Mouse (Mus musculus): ENCODE data around the gene Tmem100. TPM values are rescaled to one million over a fixed set of nuclear protein-coding genes. Genes with fewer than 3 reads are reported as not detected.

The Tmem100 gene
- 7.0 and 7.7 TPM in 2 replicates for polyA plus RNA-seq (2016; fragmentation: Nextera tagmentation; extraction: Ambion mirVana)

DNA sequence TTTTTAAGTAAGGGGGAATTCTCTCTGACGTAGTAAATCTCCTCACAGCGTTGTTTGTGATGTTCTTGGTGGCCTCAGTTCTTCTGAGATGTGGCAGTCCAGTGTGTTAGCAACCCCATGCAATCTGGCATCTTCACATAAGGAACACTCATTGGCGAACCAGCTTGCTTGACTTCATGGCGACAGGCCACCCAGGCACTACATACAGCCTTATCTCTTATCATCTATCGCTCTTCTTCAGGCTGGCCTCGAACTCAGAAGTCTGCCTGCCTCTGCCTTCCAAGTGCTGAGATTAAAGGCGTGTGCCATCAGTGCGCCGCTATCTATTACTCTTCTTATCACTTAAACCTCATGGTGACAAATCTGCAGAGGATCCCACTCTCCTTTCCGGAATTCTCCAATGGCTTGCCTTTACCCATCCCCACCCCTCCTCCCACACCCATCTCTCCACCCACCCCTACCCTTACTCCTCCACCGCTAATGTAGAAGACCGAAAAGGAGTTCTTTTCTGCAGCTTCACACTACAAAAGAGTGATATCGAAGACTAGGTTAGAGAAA, at the start of gene Tmem100:
Gene Tmem100, plus strand, starts transcription at position 508 of the 558 bp plus-strand sequence.
- 57% methylated on average over 13 of the region's 13 CpGs for WGBS
- Histone ChIP-seq H3K9me3 (no peaks in the 10 kb centered on the region), H3K4me1 (peaks cover 56% of the 10 kb centered on the region), H3K27me3 (replicated peaks; ENCODE audit: low read depth, poor library complexity, severe bottlenecking) (peaks cover 31% of the 10 kb centered on the region), H3K27ac (replicated peaks) (peak within 1 kb of the TSS; percentile 26), H3K4me3 (peak within 1 kb of the TSS; percentile 54), H3K36me3 (replicated peaks) (no peaks in the 10 kb centered on the region; the same call in 1 of the 2 replicates)
- no peak for DNase-seq (ENCODE audit: low spot score)

DNA sequence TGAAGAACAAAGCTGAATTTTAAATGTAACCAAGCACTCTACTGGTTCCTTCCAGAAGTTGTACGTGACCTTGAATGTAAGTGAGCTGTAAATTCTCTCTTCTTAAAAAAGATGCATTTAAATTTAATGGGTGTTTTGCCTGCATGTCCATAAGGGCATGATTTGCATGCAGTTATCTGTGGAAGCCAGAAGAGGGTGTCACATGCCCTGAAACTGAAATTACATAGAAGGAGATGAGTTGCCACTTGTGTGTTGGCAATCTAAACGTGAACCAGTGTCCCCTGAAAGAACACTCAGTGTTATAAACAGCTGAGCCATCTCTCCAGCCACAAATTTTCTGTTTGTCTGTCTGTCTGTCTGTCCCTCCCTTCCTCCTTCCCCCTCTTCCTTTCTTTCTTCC, 47.2 kb upstream of the Tmem100 start:
- H3K4me1 ChIP-seq = peaks cover 10% of the 10 kb centered on the region
- H3K27me3 ChIP-seq (replicated peaks; ENCODE audit: low read depth, poor library complexity, severe bottlenecking) = no peaks in the 10 kb centered on the region
- H3K4me3 ChIP-seq = no peak overlapping the region
- no peaks in the 10 kb centered on the region for H3K9me3 ChIP-seq
- WGBS = 80% methylated on average over 2 of the region's 2 CpGs
- no peak for DNase-seq (ENCODE audit: low spot score)
- H3K27ac ChIP-seq (replicated peaks) = no peak overlapping the region
- peaks cover 7% of the 10 kb centered on the region; the same call in 1 of the 2 replicates for H3K36me3 ChIP-seq (replicated peaks)

DNA sequence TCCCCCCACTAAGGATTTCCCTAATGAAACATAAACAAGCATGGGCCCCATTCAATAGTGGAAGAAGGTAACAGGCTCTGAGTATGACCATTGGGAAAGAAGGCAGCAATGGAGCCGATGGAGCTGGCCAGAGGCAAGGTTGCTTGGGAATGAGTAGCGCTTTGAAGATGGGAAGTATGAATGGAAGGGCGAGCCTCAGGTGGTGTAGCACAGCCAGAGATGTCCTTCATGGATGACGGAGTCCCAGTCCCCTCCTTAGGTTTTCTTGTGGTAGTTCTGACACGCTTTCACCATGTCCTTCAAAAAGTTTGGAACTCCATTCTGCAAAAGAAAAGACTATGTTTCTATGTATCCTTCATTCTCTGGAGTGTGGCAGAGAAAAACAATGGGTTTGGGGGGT, 45.7 kb upstream of the Tmem100 start:
- H3K4me1 ChIP-seq = no peaks in the 10 kb centered on the region
- no peaks in the 10 kb centered on the region for H3K9me3 ChIP-seq
- DNase-seq (ENCODE audit: low spot score) = no peak
- no peak overlapping the region for H3K4me3 ChIP-seq
- H3K27ac ChIP-seq (replicated peaks) = no peak overlapping the region
- WGBS = 93% methylated on average over 5 of the region's 5 CpGs
- H3K27me3 ChIP-seq (replicated peaks; ENCODE audit: low read depth, poor library complexity, severe bottlenecking) = no peaks in the 10 kb centered on the region
- H3K36me3 ChIP-seq (replicated peaks) = peaks cover 7% of the 10 kb centered on the region; the same call in 1 of the 2 replicates

DNA sequence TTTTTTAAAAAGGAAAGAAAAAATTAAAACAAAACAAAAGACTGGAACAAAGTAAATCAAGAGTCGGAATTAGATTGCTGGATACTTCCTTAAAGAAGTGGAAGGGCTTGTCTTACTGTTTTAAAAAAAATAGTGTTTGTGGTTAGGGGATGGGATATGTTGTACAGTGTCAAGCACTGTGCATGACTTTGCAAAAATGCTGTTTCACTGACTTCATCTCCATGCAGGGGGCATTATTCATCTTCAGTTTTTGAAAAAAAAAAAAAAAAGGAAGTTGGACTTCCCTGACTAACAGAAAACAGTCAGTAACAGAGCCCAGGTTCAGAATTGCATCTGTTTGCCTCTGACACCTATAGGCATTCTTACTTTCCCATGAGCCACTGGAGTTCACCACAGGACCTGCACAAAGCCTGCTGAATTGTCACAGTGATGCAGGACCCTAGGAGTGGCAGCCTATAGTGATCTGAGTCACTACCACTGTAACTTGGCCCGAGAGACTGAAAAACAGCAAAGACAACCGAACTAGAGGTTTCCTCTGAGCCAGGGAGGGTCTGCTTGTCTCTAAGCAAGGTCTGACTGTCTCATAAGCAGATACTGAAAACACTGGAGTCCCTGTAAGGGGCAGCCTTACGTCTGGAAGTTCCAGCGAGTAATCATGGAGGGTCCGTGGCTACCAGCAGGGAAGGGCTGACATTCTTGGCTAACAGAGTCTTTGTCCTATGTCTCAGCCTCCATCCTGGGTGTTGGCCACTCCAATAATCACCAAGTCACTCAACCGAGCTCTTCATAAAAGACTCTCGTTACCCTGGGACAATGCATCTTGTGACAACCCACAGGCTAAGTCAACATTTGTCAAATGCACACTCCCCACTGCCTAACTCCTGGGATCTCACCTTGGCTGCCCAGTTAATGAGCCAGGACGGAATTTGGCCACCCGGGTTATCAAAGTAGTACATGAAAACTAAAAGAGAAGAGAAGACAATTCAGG, 44.7 kb upstream of the Tmem100 start:
- H3K9me3 ChIP-seq = no peaks in the 10 kb centered on the region
- peaks cover 7% of the 10 kb centered on the region; the same call in 1 of the 2 replicates for H3K36me3 ChIP-seq (replicated peaks)
- H3K4me1 ChIP-seq = no peaks in the 10 kb centered on the region
- no peak overlapping the region for H3K4me3 ChIP-seq
- no peak for DNase-seq (ENCODE audit: low spot score)
- no peak overlapping the region for H3K27ac ChIP-seq (replicated peaks)
- 67% methylated on average over 10 of the region's 10 CpGs for WGBS
- H3K27me3 ChIP-seq (replicated peaks; ENCODE audit: low read depth, poor library complexity, severe bottlenecking) = no peaks in the 10 kb centered on the region

DNA sequence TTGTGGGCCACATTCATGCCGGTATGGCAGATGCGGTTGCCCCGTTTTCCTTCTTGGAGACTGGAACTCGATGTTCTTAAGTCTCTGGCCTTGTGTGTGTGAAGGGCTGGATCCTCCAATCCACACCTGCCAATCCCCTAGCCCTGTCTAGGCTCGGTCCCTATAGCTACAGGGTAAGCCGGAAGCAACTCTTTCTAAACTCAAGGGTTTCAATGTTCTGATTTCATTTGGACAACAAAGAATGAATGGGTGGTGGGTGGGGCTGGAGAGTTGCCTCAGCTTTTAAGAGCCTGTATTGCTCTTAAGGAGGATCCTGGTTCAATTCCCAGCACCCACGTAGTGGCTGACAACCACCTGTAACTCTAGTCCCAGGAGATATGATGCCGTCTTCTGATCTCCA, 43.6 kb upstream of the Tmem100 start:
- no peak overlapping the region for H3K27ac ChIP-seq (replicated peaks)
- DNase-seq (ENCODE audit: low spot score) = no peak
- 93% methylated on average over 8 of the region's 8 CpGs for WGBS
- H3K36me3 ChIP-seq (replicated peaks) = peaks cover 7% of the 10 kb centered on the region; the same call in 1 of the 2 replicates
- no peak overlapping the region for H3K4me3 ChIP-seq
- no peaks in the 10 kb centered on the region for H3K27me3 ChIP-seq (replicated peaks; ENCODE audit: low read depth, poor library complexity, severe bottlenecking)
- H3K9me3 ChIP-seq = no peaks in the 10 kb centered on the region
- H3K4me1 ChIP-seq = no peaks in the 10 kb centered on the region

- H3K36me3 ChIP-seq (replicated peaks) = peaks cover 4% of the 10 kb centered on the region; the same call in 1 of the 2 replicates
- 24% methylated on average over 8 of the region's 8 CpGs for WGBS
- H3K27me3 ChIP-seq (replicated peaks; ENCODE audit: low read depth, poor library complexity, severe bottlenecking) = no peaks in the 10 kb centered on the region
- H3K4me1 ChIP-seq = no peaks in the 10 kb centered on the region
- no peaks in the 10 kb centered on the region for H3K9me3 ChIP-seq
- peak; percentile 83 for DNase-seq (ENCODE audit: low spot score)
- 0 out of 2 replicates have a peak overlapping the region, but pooled peaks have one; percentile 48 for H3K27ac ChIP-seq (replicated peaks)
- no peak overlapping the region for H3K4me3 ChIP-seq
Measured at GRCm38 (mm10) chr11:89988936-89989589, 41.1 kb upstream of the Tmem100 start.

GRCm38 (mm10) chr11:89991661-89992060, 38.5 kb upstream of the Tmem100 start:
- Histone ChIP-seq H3K9me3 (no peaks in the 10 kb centered on the region), H3K36me3 (replicated peaks) (no peaks in the 10 kb centered on the region), H3K27ac (replicated peaks) (no peak overlapping the region), H3K4me3 (no peak overlapping the region), H3K27me3 (replicated peaks; ENCODE audit: low read depth, poor library complexity, severe bottlenecking) (no peaks in the 10 kb centered on the region), H3K4me1 (no peaks in the 10 kb centered on the region)
- DNase-seq (ENCODE audit: low spot score) = no peak

DNA sequence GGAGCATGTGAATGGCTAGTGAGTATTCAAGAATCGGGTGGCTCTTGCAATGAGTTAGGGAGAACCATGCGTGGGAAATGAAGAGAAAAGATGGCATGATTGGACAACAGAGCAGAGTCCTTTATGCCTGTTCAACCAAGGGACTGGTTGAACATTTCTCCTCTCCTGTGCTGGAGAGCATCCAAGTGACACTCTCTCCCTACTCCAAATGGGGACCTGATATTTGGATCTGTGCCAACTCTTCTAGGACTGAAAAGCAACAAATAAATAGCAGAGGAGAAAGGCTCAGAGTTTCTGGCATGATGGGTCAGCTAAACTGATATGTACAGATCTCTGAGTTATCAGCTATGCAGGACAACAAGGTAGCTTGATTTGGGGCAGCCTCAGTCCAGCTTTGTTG, 35.4 kb upstream of the Tmem100 start:
- no peaks in the 10 kb centered on the region for H3K9me3 ChIP-seq
- no peak for DNase-seq (ENCODE audit: low spot score)
- no peaks in the 10 kb centered on the region for H3K4me1 ChIP-seq
- H3K4me3 ChIP-seq = no peak overlapping the region
- H3K36me3 ChIP-seq (replicated peaks) = no peaks in the 10 kb centered on the region
- no peak overlapping the region for H3K27ac ChIP-seq (replicated peaks)
- no peaks in the 10 kb centered on the region for H3K27me3 ChIP-seq (replicated peaks; ENCODE audit: low read depth, poor library complexity, severe bottlenecking)
- 97% methylated on average over 2 of the region's 2 CpGs for WGBS

GRCm38 (mm10) chr11:89995596-89995995, 34.6 kb upstream of the Tmem100 start:
- Histone ChIP-seq H3K27me3 (replicated peaks; ENCODE audit: low read depth, poor library complexity, severe bottlenecking) (no peaks in the 10 kb centered on the region), H3K4me3 (no peak overlapping the region), H3K9me3 (no peaks in the 10 kb centered on the region), H3K36me3 (replicated peaks) (no peaks in the 10 kb centered on the region), H3K4me1 (no peaks in the 10 kb centered on the region), H3K27ac (replicated peaks) (no peak overlapping the region)
- DNase-seq (ENCODE audit: low spot score) = no peak
- WGBS = 88% methylated on average over 5 of the region's 5 CpGs

- H3K27ac ChIP-seq (replicated peaks) = no peak overlapping the region
- H3K36me3 ChIP-seq (replicated peaks) = no peaks in the 10 kb centered on the region
- H3K4me3 ChIP-seq = no peak overlapping the region
- DNase-seq (ENCODE audit: low spot score) = no peak
- H3K27me3 ChIP-seq (replicated peaks; ENCODE audit: low read depth, poor library complexity, severe bottlenecking) = no peaks in the 10 kb centered on the region
- no peaks in the 10 kb centered on the region for H3K9me3 ChIP-seq
- H3K4me1 ChIP-seq = no peaks in the 10 kb centered on the region
- 93% methylated on average over 4 of the region's 4 CpGs for whole genome bisulfite sequencing
Measured at GRCm38 (mm10) chr11:89996406-89996805, 33.7 kb upstream of the Tmem100 start.

DNA sequence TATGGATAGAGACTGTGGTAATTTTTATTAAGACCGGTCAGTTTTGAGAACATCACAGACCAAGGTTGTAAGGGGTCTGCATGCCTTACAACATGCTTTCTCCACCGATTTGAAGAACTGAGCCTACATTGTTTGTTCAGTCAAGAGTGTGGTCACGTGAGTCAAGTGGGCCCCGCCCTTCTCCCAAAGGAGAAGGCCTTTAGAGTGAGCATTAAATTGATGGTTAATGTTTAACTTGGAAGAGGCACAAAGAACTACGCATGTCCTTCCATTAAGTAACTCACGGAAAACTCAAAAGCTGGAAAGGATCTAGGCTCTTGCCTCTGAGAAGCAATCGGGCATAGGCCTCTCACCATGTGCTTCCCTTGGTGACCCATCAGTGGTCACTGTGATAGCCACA, 33.3 kb upstream of the Tmem100 start:
- DNase-seq (ENCODE audit: low spot score) = no peak
- H3K9me3 ChIP-seq = no peaks in the 10 kb centered on the region
- no peak overlapping the region for H3K27ac ChIP-seq (replicated peaks)
- H3K4me1 ChIP-seq = peaks cover 1% of the 10 kb centered on the region
- H3K36me3 ChIP-seq (replicated peaks) = no peaks in the 10 kb centered on the region
- no peaks in the 10 kb centered on the region for H3K27me3 ChIP-seq (replicated peaks; ENCODE audit: low read depth, poor library complexity, severe bottlenecking)
- 95% methylated on average over 7 of the region's 7 CpGs for WGBS
- H3K4me3 ChIP-seq = no peak overlapping the region

DNA sequence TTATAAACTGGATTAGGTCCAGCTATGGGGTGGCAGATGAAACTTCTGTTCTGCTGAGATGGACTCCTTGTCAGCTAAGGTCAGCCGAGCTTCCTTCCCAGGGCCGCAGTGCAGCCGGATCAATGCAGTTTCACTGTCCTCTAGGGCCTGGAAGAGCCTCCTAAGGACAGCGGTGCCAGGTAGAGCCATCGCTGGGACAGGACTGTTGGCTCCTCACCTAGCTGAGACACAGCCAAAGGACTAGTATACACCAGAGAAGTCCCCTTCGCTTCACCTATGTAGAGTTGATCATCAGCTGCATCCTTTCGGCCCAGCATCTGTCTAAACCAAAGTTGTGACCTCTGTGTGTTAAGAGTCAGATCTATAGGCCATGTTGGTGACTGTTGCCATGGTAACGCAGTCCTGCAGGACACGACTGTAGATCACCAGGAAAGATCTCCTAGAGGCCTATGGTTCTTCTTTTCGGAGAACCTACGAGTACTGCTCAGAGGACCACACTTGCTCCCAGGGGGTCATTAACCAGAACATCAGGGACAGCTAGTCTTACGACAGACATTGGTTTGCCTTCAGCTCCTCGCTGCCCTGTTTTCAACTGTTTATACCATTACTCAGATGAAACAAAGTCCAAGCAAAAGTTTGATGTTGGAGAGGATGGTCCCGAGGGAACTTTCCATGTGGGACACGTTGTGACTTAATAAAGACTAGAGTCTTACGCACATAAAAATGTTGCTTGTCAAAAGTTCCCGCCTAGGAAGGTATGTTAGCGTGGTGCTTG, 31.0 kb upstream of the Tmem100 start:
- H3K4me1 ChIP-seq = peaks cover 8% of the 10 kb centered on the region
- WGBS = 92% methylated on average over 18 of the region's 18 CpGs
- H3K27ac ChIP-seq (replicated peaks) = no peak overlapping the region
- H3K27me3 ChIP-seq (replicated peaks; ENCODE audit: low read depth, poor library complexity, severe bottlenecking) = no peaks in the 10 kb centered on the region
- H3K9me3 ChIP-seq = no peaks in the 10 kb centered on the region
- no peaks in the 10 kb centered on the region for H3K36me3 ChIP-seq (replicated peaks)
- DNase-seq (ENCODE audit: low spot score) = no peak
- no peak overlapping the region for H3K4me3 ChIP-seq
